Mouse (Mus musculus) heart, embryonic 15.5 days (tissue): Measurements from ENCODE around the gene Iqgap2. TPM values are rescaled to one million over a fixed set of nuclear protein-coding genes. Genes with fewer than 3 reads are reported as not detected.

Experiments used
- ATAC-seq: fragments of 200-750 bp; cut with Nextera tagmentation; replicated peaks from 2 replicates; pipeline ENCODE4 v1.8.0; 2017; ENCODE audit warnings: low read depth, moderate TSS enrichment; ENCODE audit not compliant: insufficient number of reproducible peaks, insufficient read depth, low FRiP score
- H3K27ac ChIP-seq: fragments of 300-500 bp; sonication (generic); 2 replicates; pipeline ENCODE4 v1.5.1; 2015; ENCODE audit warnings: mild to moderate bottlenecking, inconsistent platforms
- H3K27me3 ChIP-seq: fragments of 300-500 bp; sonication (generic); 2 replicates; pipeline ENCODE4 v1.6.1; 2015; ENCODE audit warnings: inconsistent platforms
- H3K36me3 ChIP-seq: fragments of 300-500 bp; sonication (generic); 2 replicates; pipeline ENCODE4 v1.6.1; 2015; ENCODE audit warnings: mild to moderate bottlenecking, inconsistent platforms
- H3K4me1 ChIP-seq: fragments of 300-500 bp; sonication (generic); replicated peaks from 2 replicates; pipeline ENCODE4 v1.6.1; 2015; ENCODE audit warnings: inconsistent platforms
- H3K4me2 ChIP-seq: fragments of 300-500 bp; sonication (generic); 2 replicates; pipeline ENCODE4 v1.6.1; 2015; ENCODE audit warnings: inconsistent platforms, mild to moderate bottlenecking, moderate library complexity
- H3K4me3 ChIP-seq: fragments of 300-500 bp; sonication (generic); 2 replicates; pipeline ENCODE4 v1.5.1; 2015; ENCODE audit warnings: mild to moderate bottlenecking, inconsistent platforms
- H3K9ac ChIP-seq: fragments of 300-500 bp; sonication (generic); 2 replicates; pipeline ENCODE4 v1.6.1; 2015; ENCODE audit warnings: mild to moderate bottlenecking, inconsistent platforms
- H3K9me3 ChIP-seq: fragments of 300-500 bp; sonication (generic); replicated peaks from 2 replicates; pipeline ENCODE4 v1.6.1; 2016; ENCODE audit warnings: inconsistent platforms
- whole genome bisulfite sequencing: fragments of 180-500 bp; shearing (Covaris S2); methylation state at CpG from one replicate; pipeline ENCODE4 v1.1.7; 2015; ENCODE audit warnings: mixed read lengths; 5-methylcytosine and 5-hydroxymethylcytosine counted together
- polyA plus RNA-seq: library from polyadenylated mRNA; unstranded; fragments of >200 nt; fragmentation: Nextera tagmentation; extraction: Ambion mirVana; gene quantifications from 2 replicates; pipeline ENCODE4 v1.2.1, GENCODE M21; 2015

Gene Iqgap2
- polyA plus RNA-seq, 1 experiment from 2014 or later: 2.4 TPM

DNA sequence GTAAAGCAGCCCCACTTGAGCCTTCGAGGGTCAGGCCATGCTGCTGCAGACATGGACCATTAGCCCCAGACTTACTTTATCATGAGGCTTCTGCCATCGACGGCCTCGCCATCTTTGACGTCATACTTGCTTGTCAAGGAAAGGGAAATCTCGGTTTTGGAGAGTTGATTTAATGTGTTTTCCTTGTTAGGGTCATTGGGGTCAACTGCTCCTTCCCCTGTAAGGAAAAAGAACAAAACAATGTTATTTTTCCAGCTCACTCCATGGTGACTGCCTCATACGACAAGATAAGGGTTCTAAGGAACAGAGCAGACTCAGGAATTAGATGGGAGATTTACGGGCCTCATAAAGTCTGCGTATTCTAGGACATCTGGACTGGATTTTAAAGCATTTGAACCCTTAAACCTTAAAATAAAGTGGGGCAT, 245.0 kb downstream of the Iqgap2 start:
- no peak for ATAC-seq
- H3K27ac ChIP-seq: no peak overlapping the region; the same call in 1 of the 2 replicates
- no peaks in the 10 kb centered on the region for H3K27me3 ChIP-seq
- H3K4me1 ChIP-seq: peaks cover 15% of the 10 kb centered on the region
- H3K4me2 ChIP-seq: no peak overlapping the region
- no peaks in the 10 kb centered on the region for H3K9me3 ChIP-seq
- 49% methylated on average over 9 of the region's 9 CpGs for WGBS
- no peak overlapping the region for H3K9ac ChIP-seq
- H3K36me3 ChIP-seq: no peaks in the 10 kb centered on the region
- no peak overlapping the region for H3K4me3 ChIP-seq

DNA sequence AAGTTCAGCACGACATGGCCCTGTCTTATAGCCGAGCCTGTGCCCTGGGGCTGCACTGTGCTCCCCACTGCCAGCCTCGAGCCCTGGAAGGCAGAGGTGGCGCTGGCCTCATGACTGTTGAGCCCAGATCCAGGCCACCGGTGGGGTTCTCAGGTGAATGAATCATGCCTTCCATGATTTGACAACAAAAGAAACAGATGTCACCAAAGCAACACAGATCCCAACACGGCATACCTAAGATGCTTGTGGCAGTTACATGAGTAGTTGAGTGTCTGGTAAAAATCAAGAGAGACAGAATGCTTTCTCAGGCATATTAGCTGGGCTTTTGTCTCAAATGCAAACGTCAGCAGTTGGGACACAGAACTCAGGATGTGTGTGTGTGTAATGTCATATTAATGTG, 248.0 kb downstream of the Iqgap2 start:
- Histone ChIP-seq H3K4me2 (no peak overlapping the region), H3K4me1 (peaks cover 26% of the 10 kb centered on the region), H3K36me3 (no peaks in the 10 kb centered on the region), H3K9me3 (no peaks in the 10 kb centered on the region), H3K9ac (no peak overlapping the region), H3K27me3 (no peaks in the 10 kb centered on the region), H3K4me3 (no peak overlapping the region), H3K27ac (peak overlapping the region; percentile 43; the same call in 1 of the 2 replicates)
- ATAC-seq: no peak
- WGBS: 30% methylated on average over 7 of the region's 7 CpGs

- no peak overlapping the region for H3K4me3 ChIP-seq
- no peaks in the 10 kb centered on the region for H3K27me3 ChIP-seq
- H3K36me3 ChIP-seq: no peaks in the 10 kb centered on the region
- H3K9me3 ChIP-seq: no peaks in the 10 kb centered on the region
- 81% methylated on average over 17 of the region's 17 CpGs for WGBS
- no peak for ATAC-seq
- H3K27ac ChIP-seq: no peak overlapping the region
- no peak overlapping the region for H3K9ac ChIP-seq
- H3K4me2 ChIP-seq: no peak overlapping the region
- H3K4me1 ChIP-seq: peaks cover 34% of the 10 kb centered on the region
These were observed 250.4 kb downstream of the Iqgap2 start for GRCm38 (mm10) chr13:95641061-95641986.

DNA sequence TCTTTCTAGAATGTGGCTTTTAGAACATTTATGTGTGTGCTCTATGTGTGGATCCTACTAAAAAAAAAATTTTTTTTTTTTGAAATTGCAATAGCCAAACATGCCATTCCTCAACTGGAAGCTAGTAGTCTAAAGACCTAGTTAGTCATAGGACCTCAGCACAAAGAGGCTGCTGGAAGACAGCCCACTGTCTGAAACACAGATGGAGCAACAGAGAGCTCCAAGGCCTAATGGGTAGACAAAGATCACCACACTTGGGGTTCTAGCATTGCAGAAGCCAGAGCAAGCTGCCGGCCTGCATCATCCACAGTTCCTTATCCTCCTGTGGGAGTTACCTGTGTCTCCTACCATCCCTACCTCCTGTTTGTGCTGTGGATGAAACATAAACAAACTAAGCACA, 251.3 kb downstream of the Iqgap2 start:
- Histone ChIP-seq H3K27ac (no peak overlapping the region), H3K36me3 (no peaks in the 10 kb centered on the region), H3K27me3 (no peaks in the 10 kb centered on the region), H3K9ac (no peak overlapping the region), H3K9me3 (no peaks in the 10 kb centered on the region), H3K4me3 (no peak overlapping the region), H3K4me1 (peaks cover 34% of the 10 kb centered on the region), H3K4me2 (no peak overlapping the region)
- WGBS: 97% methylated on average over 1 of the region's 1 CpGs
- no peak for ATAC-seq

- Histone ChIP-seq H3K9me3 (no peaks in the 10 kb centered on the region), H3K4me2 (no peak overlapping the region), H3K4me1 (peaks cover 39% of the 10 kb centered on the region), H3K36me3 (no peaks in the 10 kb centered on the region), H3K27ac (peak overlapping the region; percentile 84), H3K4me3 (no peak overlapping the region), H3K9ac (no peak overlapping the region), H3K27me3 (no peaks in the 10 kb centered on the region)
- WGBS: 49% methylated on average over 15 of the region's 15 CpGs
- ATAC-seq: no peak
These were observed 252.2 kb downstream of the Iqgap2 start for GRCm38 (mm10) chr13:95639336-95640116.

DNA sequence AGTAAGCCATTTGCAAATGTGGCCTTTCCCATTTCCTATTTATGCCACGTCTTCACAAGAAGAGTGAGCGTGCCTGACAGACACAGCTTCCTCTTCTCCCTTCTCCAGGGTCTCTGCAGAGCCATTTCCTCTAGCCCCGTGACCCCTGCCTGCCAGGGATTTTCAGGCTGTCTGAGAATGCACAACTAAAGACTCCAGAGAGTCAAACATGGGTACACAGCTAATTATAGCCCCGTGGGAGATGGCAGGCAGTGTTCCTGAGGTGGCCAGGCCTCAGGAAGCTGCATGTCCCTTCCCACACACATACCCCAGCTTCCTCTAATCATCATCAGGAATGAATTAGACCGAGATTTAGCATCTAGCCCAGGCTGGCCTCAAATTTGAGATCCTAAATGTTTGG, 252.8 kb downstream of the Iqgap2 start:
- no peak overlapping the region for H3K4me2 ChIP-seq
- H3K4me3 ChIP-seq: no peak overlapping the region
- H3K27ac ChIP-seq: peak overlapping the region; percentile 84
- no peaks in the 10 kb centered on the region for H3K27me3 ChIP-seq
- H3K9ac ChIP-seq: no peak overlapping the region
- WGBS: 12% methylated on average over 5 of the region's 5 CpGs
- no peaks in the 10 kb centered on the region for H3K9me3 ChIP-seq
- H3K4me1 ChIP-seq: peaks cover 34% of the 10 kb centered on the region
- H3K36me3 ChIP-seq: no peaks in the 10 kb centered on the region
- no peak; the same call in 1 of the 2 replicates for ATAC-seq

- H3K36me3 ChIP-seq: no peaks in the 10 kb centered on the region
- H3K9me3 ChIP-seq: no peaks in the 10 kb centered on the region
- no peak overlapping the region for H3K4me2 ChIP-seq
- H3K9ac ChIP-seq: no peak overlapping the region
- H3K4me1 ChIP-seq: peaks cover 36% of the 10 kb centered on the region
- ATAC-seq: no peak
- H3K4me3 ChIP-seq: no peak overlapping the region
- peak overlapping the region; percentile 84; the same call in 1 of the 2 replicates for H3K27ac ChIP-seq
- no peaks in the 10 kb centered on the region for H3K27me3 ChIP-seq
- WGBS: 71% methylated on average over 10 of the region's 10 CpGs
These were observed 254.0 kb downstream of the Iqgap2 start for GRCm38 (mm10) chr13:95637737-95638136.

GRCm38 (mm10) chr13:95635301-95635700, 256.4 kb downstream of the Iqgap2 start:
- no peaks in the 10 kb centered on the region for H3K27me3 ChIP-seq
- ATAC-seq: no peak
- H3K36me3 ChIP-seq: no peaks in the 10 kb centered on the region
- H3K4me1 ChIP-seq: peaks cover 39% of the 10 kb centered on the region
- 85% methylated on average over 12 of the region's 12 CpGs for WGBS
- no peaks in the 10 kb centered on the region for H3K9me3 ChIP-seq
- H3K4me2 ChIP-seq: no peak overlapping the region
- no peak overlapping the region for H3K4me3 ChIP-seq
- peak overlapping the region; percentile 82; the same call in 1 of the 2 replicates for H3K27ac ChIP-seq
- H3K9ac ChIP-seq: no peak overlapping the region

GRCm38 (mm10) chr13:95634451-95634850, 257.3 kb downstream of the Iqgap2 start:
- Histone ChIP-seq H3K36me3 (no peaks in the 10 kb centered on the region), H3K27me3 (no peaks in the 10 kb centered on the region), H3K9ac (no peak overlapping the region), H3K9me3 (no peaks in the 10 kb centered on the region), H3K4me3 (no peak overlapping the region), H3K27ac (peak overlapping the region; percentile 82), H3K4me2 (no peak overlapping the region), H3K4me1 (peaks cover 35% of the 10 kb centered on the region)
- WGBS: 26% methylated on average over 2 of the region's 2 CpGs
- ATAC-seq: no peak

- H3K4me3 ChIP-seq: no peak overlapping the region
- peak overlapping the region; percentile 82 for H3K27ac ChIP-seq
- no peaks in the 10 kb centered on the region for H3K36me3 ChIP-seq
- H3K9me3 ChIP-seq: no peaks in the 10 kb centered on the region
- no peak overlapping the region for H3K4me2 ChIP-seq
- peaks cover 25% of the 10 kb centered on the region for H3K4me1 ChIP-seq
- no peak overlapping the region for H3K9ac ChIP-seq
- no peak for ATAC-seq
- 50% methylated on average over 2 of the region's 2 CpGs for WGBS
- no peaks in the 10 kb centered on the region for H3K27me3 ChIP-seq
These were observed 258.3 kb downstream of the Iqgap2 start for GRCm38 (mm10) chr13:95633384-95633783.

GRCm38 (mm10) chr13:95632144-95632543, 259.6 kb downstream of the Iqgap2 start:
- no peak overlapping the region for H3K9ac ChIP-seq
- no peaks in the 10 kb centered on the region for H3K27me3 ChIP-seq
- H3K4me1 ChIP-seq: peaks cover 17% of the 10 kb centered on the region
- no peak overlapping the region for H3K27ac ChIP-seq
- no peaks in the 10 kb centered on the region for H3K9me3 ChIP-seq
- no peak overlapping the region for H3K4me3 ChIP-seq
- no peak overlapping the region for H3K4me2 ChIP-seq
- H3K36me3 ChIP-seq: no peaks in the 10 kb centered on the region
- WGBS: 79% methylated on average over 6 of the region's 6 CpGs
- ATAC-seq: no peak
